Mouse (Mus musculus) heart, postnatal 10 days (tissue): ENCODE measurements at regions not wholly inside any gene's neighbourhood (a gene's known extent, or its start where the extent isn't known, plus 50 kb on each side); places are given as distances from the start of the nearest gene placed in this dataset.
A peak's percentile ranks its signal among the peaks of the same experiment; 100 is the strongest.

ENCODE experiments used
- DNase-seq, 2 experiments: peaks; one replicate each; pipeline ENCODE4 v3.0.0; 2021
- intact Hi-C: fragments of 180-260 bp; cut with DNase I; formaldehyde crosslinking; loops from one replicate; pipeline ENCODE4 v1.15.1; 2025

DNA sequence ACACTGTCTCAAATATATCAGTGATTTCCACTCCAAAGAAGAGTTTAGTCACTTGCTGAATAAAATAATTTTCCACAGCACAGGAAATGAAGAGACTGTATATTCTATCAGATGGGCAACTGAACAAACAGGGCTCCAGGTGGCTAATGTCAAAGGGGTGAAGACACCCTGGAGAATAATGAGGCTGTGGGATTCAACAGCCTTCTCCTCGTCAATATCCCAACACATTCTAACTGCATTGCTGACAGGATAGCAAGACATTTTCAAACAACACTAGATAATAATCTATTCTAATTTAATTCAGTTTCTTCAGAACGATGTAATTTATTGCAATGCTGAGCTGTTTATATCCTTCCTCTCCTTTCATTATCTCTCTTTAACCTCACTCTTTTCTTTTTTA, 134.4 kb upstream of the Klhl13 start:
- intact Hi-C loops, result no loop called here
- peak; percentile 12 to 16 for DNase-seq

DNA sequence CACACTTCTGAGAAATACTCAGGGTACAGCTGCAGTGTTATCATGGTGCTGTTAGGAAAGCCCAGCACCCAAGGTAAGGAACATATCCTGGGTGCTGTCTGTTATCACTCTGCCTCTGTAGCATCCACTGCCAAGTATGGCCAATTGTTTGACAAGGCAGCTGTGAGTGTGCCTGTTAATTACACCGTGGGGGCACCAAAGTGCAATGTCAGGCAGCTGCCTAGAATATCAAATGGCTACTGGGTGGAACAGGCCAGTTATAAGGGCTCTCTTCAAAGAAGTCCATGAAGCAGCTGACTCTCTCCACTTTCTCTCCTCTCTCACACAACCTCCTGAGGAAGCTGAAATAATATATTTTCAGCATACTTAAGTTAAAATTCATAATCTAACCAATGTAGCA, 130.3 kb upstream of the Klhl13 start:
- DNase-seq, result no peak
- intact Hi-C loops, result no loop called here

DNA sequence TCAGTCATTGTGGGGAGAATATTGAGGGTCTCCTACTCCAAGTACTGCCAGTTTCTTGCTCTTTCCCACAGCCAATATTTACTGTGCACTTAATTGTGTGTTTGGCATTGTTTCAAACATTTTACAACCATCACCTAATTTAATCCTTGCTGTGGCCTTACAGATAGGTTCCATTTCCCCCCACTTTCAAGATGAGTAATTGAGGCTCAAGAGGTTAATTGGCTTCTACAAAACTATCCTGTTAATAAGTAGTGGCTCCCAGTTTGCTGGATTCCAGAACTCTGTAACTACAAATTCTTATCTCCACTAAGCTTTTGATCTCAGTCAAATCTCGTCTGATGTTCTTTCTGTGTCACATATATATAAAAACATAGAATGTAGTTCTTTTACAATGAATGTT, 112.0 kb upstream of the Klhl13 start:
- DNase-seq, result no peak
- intact Hi-C loops, result no loop called here

DNA sequence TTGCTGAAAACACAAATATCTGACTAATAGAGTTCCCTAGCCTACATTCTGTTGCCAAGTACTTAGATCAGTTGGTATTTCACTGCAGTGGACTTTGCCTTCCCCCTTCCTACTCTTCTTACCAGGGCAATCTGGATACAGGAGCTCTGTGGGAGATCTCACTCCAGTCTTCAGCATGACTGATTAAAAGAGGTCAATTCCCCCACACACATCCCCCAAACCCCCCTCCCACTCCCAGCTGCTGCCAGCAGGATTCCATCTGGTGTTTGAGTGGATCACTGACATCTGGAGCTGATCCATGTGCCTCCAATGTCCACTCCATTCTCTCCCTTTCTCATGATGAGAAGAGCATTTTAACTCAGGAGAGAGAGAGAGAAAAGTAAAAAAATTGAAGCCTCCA, 101.1 kb upstream of the Klhl13 start:
- DNase-seq, result peak; percentile 3 to 4
- intact Hi-C loops, result no loop called here

DNA sequence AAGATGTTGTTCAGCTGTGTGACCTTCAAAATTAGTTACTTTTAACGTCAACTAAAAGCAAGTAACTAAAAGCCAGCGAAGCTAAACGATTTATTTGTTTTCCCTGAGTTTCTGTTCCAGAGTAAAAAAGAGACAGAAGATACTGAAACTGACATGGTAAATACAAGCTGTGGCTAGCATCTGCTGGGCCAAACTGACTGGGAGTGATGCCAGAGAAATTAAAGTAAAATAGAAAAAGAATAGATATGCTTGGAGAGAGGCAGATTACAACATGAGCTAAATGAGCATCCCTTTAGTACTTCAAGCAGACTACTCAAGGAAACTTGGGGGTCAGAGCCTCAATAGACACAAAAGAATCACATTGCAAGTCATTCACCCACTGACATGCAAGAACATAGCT, 88.7 kb upstream of the Klhl13 start:
- peak in 1 of 2 experiments; percentile 2 for DNase-seq

DNA sequence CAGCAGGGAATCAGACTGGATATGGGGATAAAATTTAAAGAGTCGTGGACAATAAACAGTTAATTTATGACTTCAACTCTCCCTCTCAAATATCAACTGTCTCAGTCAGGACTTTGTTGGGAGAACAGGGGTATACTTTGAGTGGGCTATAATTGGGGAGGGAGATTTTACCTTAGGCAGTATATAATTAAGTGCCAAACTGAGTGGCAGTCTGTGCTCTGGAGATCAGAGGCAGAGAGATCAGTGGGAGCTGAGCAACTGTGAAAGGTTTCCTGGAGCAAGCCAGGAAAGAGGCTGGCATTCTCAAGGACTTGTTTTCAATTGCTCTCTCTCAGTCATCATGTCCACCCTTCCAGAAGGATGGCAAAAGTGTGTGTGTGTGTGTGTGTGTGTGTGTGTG, 57.9 kb upstream of the Klhl13 start:
- DNase-seq, result no peak
- intact Hi-C loops, result no loop called here

More for the DNA sequence above, 88.7 kb upstream of the Klhl13 start:
- intact Hi-C loops, result no loop called here

DNA sequence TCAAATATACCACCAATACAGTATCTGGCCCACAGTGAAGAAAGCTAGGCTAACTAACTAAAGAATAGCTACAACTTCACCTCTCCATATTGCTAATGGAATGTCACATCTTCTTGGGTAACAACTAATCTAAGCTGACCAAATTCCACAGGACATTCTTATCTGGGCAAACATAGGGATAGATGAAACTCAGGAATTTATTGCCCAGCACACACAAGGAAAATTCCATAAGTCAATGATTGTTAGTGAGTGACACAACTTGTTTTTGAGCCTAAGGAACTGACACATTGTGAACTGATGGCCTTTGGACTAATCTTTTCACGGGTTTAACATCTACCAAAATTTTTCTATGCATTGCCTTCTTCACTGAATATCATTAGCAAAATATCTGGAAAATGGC, 52.6 kb upstream of the Klhl13 start:
- no peak for DNase-seq
- intact Hi-C loops, result no loop called here
